Mouse (Mus musculus) c-Kit-negative CD71-positive TER-119-positive erythroid progenitor cells, embryonic 14.5 days (primary cell): Measurements from ENCODE around the gene Etnppl.

ENCODE experiments used
- DNase-seq: peaks from one replicate; pipeline ENCODE4 v3.0.0-alpha.2; 2013; ENCODE audit warnings: low read depth, low spot score

Etnppl gene

GRCm38 (mm10) chr3:130617439-130617898 is at the start of gene Etnppl:
Etnppl (plus strand) TSS chr3:130617448.
- DNase-seq = no peak

- no peak for DNase-seq
Observed at GRCm38 (mm10) chr3:130568331-130569095, 48.7 kb upstream of the Etnppl start.

- no peak for DNase-seq
Observed at GRCm38 (mm10) chr3:130573243-130573642, 44.0 kb upstream of the Etnppl start.

- no peak for DNase-seq
Observed at GRCm38 (mm10) chr3:130574652-130575051, 42.6 kb upstream of the Etnppl start.

- peak; percentile 3 for DNase-seq
Observed at GRCm38 (mm10) chr3:130576683-130577082, 40.6 kb upstream of the Etnppl start.

- no peak for DNase-seq
Observed at GRCm38 (mm10) chr3:130579501-130579900, 37.7 kb upstream of the Etnppl start.

GRCm38 (mm10) chr3:130581577-130581976 is 35.7 kb upstream of the Etnppl start:
- DNase-seq = no peak

- DNase-seq = no peak
Observed at GRCm38 (mm10) chr3:130582903-130583664, 34.2 kb upstream of the Etnppl start.

- no peak for DNase-seq
Observed at GRCm38 (mm10) chr3:130584007-130584406, 33.2 kb upstream of the Etnppl start.

GRCm38 (mm10) chr3:130595050-130595449 is 22.2 kb upstream of the Etnppl start:
- DNase-seq = no peak

- no peak for DNase-seq
Observed at GRCm38 (mm10) chr3:130601491-130601890, 15.8 kb upstream of the Etnppl start.

GRCm38 (mm10) chr3:130607924-130608323 is 9.3 kb upstream of the Etnppl start:
- DNase-seq = no peak

- no peak for DNase-seq
Observed at GRCm38 (mm10) chr3:130614444-130614843, 2.8 kb upstream of the Etnppl start.

GRCm38 (mm10) chr3:130615625-130616024 is 1.6 kb upstream of the Etnppl start:
- DNase-seq = no peak

GRCm38 (mm10) chr3:130620517-130621146 is 3.4 kb downstream of the Etnppl start:
- DNase-seq = no peak

- DNase-seq = peak; percentile 1
Observed at GRCm38 (mm10) chr3:130628358-130628757, 11.1 kb downstream of the Etnppl start.

- no peak for DNase-seq
Observed at GRCm38 (mm10) chr3:130633859-130634258, 16.6 kb downstream of the Etnppl start.

GRCm38 (mm10) chr3:130646110-130646810 is 29.0 kb downstream of the Etnppl start:
- no peak for DNase-seq

- no peak for DNase-seq
Observed at GRCm38 (mm10) chr3:130649569-130649968, 32.3 kb downstream of the Etnppl start.

- DNase-seq = no peak
Observed at GRCm38 (mm10) chr3:130660619-130661018, 43.4 kb downstream of the Etnppl start.

GRCm38 (mm10) chr3:130662496-130662895 is 45.2 kb downstream of the Etnppl start:
- no peak for DNase-seq

GRCm38 (mm10) chr3:130671291-130671690 is 54.0 kb downstream of the Etnppl start:
- DNase-seq = no peak
